Mouse (Mus musculus): ENCODE data around the gene Cfap65. TPM values are rescaled to one million over a fixed set of nuclear protein-coding genes. Genes with fewer than 3 reads are reported as not detected.

The Cfap65 gene
- total and polyA plus RNA-seq, 3 experiments = not detected

DNA sequence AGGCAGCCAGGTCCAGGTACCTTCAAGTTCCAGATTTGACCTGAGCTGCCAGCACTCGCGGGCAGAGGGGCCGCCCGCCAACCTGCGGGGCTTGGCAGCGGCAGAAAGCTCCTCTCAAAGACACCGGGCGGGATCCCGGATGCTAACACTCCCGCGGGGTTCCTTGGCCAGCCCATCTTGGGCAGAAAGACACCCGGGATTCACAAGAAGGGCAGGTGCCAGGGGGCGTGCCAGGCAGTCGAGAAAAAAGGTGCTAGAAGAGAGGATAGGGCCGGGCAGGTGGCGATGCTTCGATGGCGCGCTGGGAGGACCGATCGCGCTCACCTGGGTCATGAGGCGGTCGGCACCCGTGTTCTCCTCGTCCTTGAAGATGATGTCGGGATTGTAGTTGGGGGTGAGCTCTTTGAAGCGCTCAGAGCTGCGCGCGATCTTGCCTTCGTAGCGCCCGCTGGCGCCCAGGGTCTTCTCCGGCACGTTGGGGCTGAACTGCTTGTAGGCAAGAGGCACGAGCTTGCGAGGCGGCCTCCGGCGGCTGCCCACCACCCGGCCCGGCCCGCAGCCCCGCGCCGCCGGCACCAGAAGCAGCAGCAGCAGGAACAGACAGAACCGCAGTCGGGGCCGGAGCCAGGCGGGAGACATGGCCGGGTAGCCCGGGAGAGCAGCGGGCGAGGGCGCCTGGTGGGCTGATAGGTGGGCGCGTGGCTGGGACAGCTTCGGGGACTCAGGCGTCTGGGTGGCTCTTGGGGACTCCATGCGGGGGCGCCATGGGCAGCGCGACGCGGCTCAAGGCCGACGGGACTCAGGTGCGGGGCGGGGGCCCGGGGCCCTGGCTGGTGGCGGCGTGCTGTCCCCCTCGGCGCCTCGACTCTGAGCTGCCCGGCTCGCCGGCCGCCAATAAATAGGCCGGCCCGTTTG lies 15.4 kb upstream of the Cfap65 start:
- Histone ChIP-seq H3K36me3 (ENCODE audit: control insufficient read depth in 1 of 2, insufficient read depth in 2 of 2, low read length in 2 of 2) (no peaks in the 10 kb centered on the region), H3K9ac (ENCODE audit: control insufficient read depth, low read depth, low read length, poor library complexity, severe bottlenecking) (no peak overlapping the region), H3K4me1 (ENCODE audit: control insufficient read depth in 1 of 2, insufficient read depth in 2 of 2, low read length in 2 of 2) (no peaks in the 10 kb centered on the region), H3K79me2 (ENCODE audit: control insufficient read depth, insufficient read depth, low read length, poor library complexity) (no peaks in the 10 kb centered on the region), H3K9me3 (replicated peaks; ENCODE audit: insufficient read depth, low read length) (no peaks in the 10 kb centered on the region), H3K4me3 (ENCODE audit: control insufficient read depth in 1 of 2, insufficient read depth in 1 of 2, low read depth in 2 of 2, low read length in 2 of 2) (no peak overlapping the region), H3K27me3 (ENCODE audit: control insufficient read depth in 1 of 2, insufficient read depth in 2 of 2, low read length in 2 of 2) (no peaks in the 10 kb centered on the region; a peak in 1 of 4 replicates), H3K27ac (ENCODE audit: control insufficient read depth, low read depth, low read length) (no peak overlapping the region)
- DNase-seq (ENCODE audit: low read depth, low spot score) = no peak
- TF ChIP-seq E2F4 (IDR thresholded peaks at IDR 0.05; ENCODE audit: borderline replicate concordance, low read depth, low read length) = no peak
- no peak for TF ChIP-seq CHD1 (IDR thresholded peaks at IDR 0.05; ENCODE audit: low read depth, low read length)
- no peak for TF ChIP-seq SIN3A (IDR thresholded peaks at IDR 0.05; ENCODE audit: low read length)
- no peak for TF ChIP-seq USF2 (IDR thresholded peaks at IDR 0.05; ENCODE audit: borderline replicate concordance in 1 of 2, insufficient read depth in 1 of 2, low read depth in 1 of 2, low read length in 2 of 2)
- no peak for TF ChIP-seq GABPA (IDR thresholded peaks at IDR 0.05; ENCODE audit: low read depth, low read length)
- TF ChIP-seq CTCF (IDR thresholded peaks at IDR 0.05 in 2 of 3, conservative IDR thresholded peaks at IDR 0.05 in 1 of 3; ENCODE audit: control insufficient read depth in 1 of 3, insufficient read depth in 1 of 3, low read depth in 2 of 3, low read length in 3 of 3, poor library complexity in 1 of 3, severe bottlenecking in 1 of 3) = no peak
- TF ChIP-seq MYC (IDR thresholded peaks at IDR 0.05; ENCODE audit: low read depth, low read length) = no peak
- no peak for TF ChIP-seq NELFE (IDR thresholded peaks at IDR 0.05; ENCODE audit: low read depth, low read length)
- no peak for TF ChIP-seq MYB (IDR thresholded peaks at IDR 0.05; ENCODE audit: low read depth, low read length)
- no peak for TF ChIP-seq NRF1 (IDR thresholded peaks at IDR 0.05; ENCODE audit: insufficient read depth, low read depth, low read length, poor library complexity, severe bottlenecking)
- TF ChIP-seq ZMIZ1 (IDR thresholded peaks at IDR 0.05; ENCODE audit: low read depth, low read length) = no peak
- no peak for TF ChIP-seq ZKSCAN1 (IDR thresholded peaks at IDR 0.05; ENCODE audit: low read depth, low read length)
- TF ChIP-seq BHLHE40 (IDR thresholded peaks at IDR 0.05; ENCODE audit: borderline replicate concordance, low read depth, low read length) = no peak
- TF ChIP-seq POLR2A (IDR thresholded peaks at IDR 0.05; ENCODE audit: control insufficient read depth in 1 of 2, insufficient read depth in 1 of 2, low read depth in 1 of 2, low read length in 2 of 2, poor library complexity in 1 of 2) = no peak
- no peak for TF ChIP-seq MAX (IDR thresholded peaks at IDR 0.05; ENCODE audit: low read length)
- no peak for TF ChIP-seq GATA1 (IDR thresholded peaks at IDR 0.05; ENCODE audit: low read depth, low read length)
- no peak for TF ChIP-seq ZNF384 (IDR thresholded peaks at IDR 0.05; ENCODE audit: low read depth, low read length)
- TF ChIP-seq RCOR1 (IDR thresholded peaks at IDR 0.05; ENCODE audit: low read depth, low read length) = no peak

DNA sequence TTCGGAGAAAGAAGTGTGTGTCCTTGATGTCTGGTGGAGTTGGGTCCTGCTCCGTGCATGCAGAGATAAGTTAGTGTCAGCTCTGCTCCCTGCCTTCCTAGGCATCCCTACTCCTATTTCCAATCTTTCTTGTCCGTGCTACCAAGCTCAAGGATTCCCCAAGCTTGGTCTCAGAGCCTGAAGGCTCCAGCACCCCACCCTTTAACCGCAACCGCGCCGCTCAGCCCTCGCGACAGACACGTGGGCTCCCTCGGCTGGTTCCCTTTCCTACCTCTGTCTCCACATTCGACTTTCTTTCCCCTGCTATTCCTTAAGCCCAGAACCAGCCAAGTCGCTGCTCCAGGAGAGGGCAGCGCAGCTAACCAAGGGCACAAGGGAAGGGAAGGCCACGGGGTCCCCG lies 14.7 kb upstream of the Cfap65 start:
- no peak for DNase-seq (ENCODE audit: low read depth, low spot score)
- Histone ChIP-seq H3K4me3 (ENCODE audit: control insufficient read depth in 1 of 2, insufficient read depth in 1 of 2, low read depth in 2 of 2, low read length in 2 of 2) (no peak overlapping the region), H3K27ac (ENCODE audit: control insufficient read depth, low read depth, low read length) (no peak overlapping the region), H3K27me3 (ENCODE audit: control insufficient read depth in 1 of 2, insufficient read depth in 2 of 2, low read length in 2 of 2) (no peaks in the 10 kb centered on the region), H3K36me3 (ENCODE audit: control insufficient read depth in 1 of 2, insufficient read depth in 2 of 2, low read length in 2 of 2) (no peaks in the 10 kb centered on the region), H3K9ac (ENCODE audit: control insufficient read depth, low read depth, low read length, poor library complexity, severe bottlenecking) (no peak overlapping the region), H3K79me2 (ENCODE audit: control insufficient read depth, insufficient read depth, low read length, poor library complexity) (no peaks in the 10 kb centered on the region), H3K4me1 (ENCODE audit: control insufficient read depth in 1 of 2, insufficient read depth in 2 of 2, low read length in 2 of 2) (no peaks in the 10 kb centered on the region), H3K9me3 (replicated peaks; ENCODE audit: insufficient read depth, low read length) (no peaks in the 10 kb centered on the region)
- TF ChIP-seq POLR2AphosphoS2 (IDR thresholded peaks at IDR 0.05; ENCODE audit: low read length) (no peak), MAFK (IDR thresholded peaks at IDR 0.05; ENCODE audit: borderline replicate concordance, low read depth, low read length) (no peak), MYB (IDR thresholded peaks at IDR 0.05; ENCODE audit: low read depth, low read length) (no peak), USF1 (IDR thresholded peaks at IDR 0.05; ENCODE audit: low read depth, low read length) (no peak), ZMIZ1 (IDR thresholded peaks at IDR 0.05; ENCODE audit: low read depth, low read length) (no peak), CHD1 (IDR thresholded peaks at IDR 0.05; ENCODE audit: low read depth, low read length) (no peak), ZKSCAN1 (IDR thresholded peaks at IDR 0.05; ENCODE audit: low read depth, low read length) (no peak), CHD2 (IDR thresholded peaks at IDR 0.05; ENCODE audit: low read length) (no peak), TAL1 (IDR thresholded peaks at IDR 0.05; ENCODE audit: low read length) (no peak), TCF12 (IDR thresholded peaks at IDR 0.05; ENCODE audit: low read depth, low read length) (no peak), MYC (IDR thresholded peaks at IDR 0.05; ENCODE audit: low read depth, low read length) (no peak), ELF1 (IDR thresholded peaks at IDR 0.05; ENCODE audit: low read depth, low read length) (no peak), MAX (IDR thresholded peaks at IDR 0.05; ENCODE audit: low read length) (no peak), ZC3H11A (IDR thresholded peaks at IDR 0.05; ENCODE audit: low read depth, low read length) (no peak), ZNF384 (IDR thresholded peaks at IDR 0.05; ENCODE audit: low read depth, low read length) (no peak), USF2 (IDR thresholded peaks at IDR 0.05; ENCODE audit: borderline replicate concordance in 1 of 2, insufficient read depth in 1 of 2, low read depth in 1 of 2, low read length in 2 of 2) (no peak), MAZ (IDR thresholded peaks at IDR 0.05; ENCODE audit: low read depth, low read length) (no peak), GATA1 (IDR thresholded peaks at IDR 0.05; ENCODE audit: low read depth, low read length) (no peak), CTCF (IDR thresholded peaks at IDR 0.05 in 2 of 3, conservative IDR thresholded peaks at IDR 0.05 in 1 of 3; ENCODE audit: control insufficient read depth in 1 of 3, insufficient read depth in 1 of 3, low read depth in 2 of 3, low read length in 3 of 3, poor library complexity in 1 of 3, severe bottlenecking in 1 of 3) (no peak), EP300 (IDR thresholded peaks at IDR 0.05; ENCODE audit: low read depth in 1 of 2, low read length in 2 of 2) (no peak)

All from MEL (cell line).